Mouse (Mus musculus) cerebral cortex, adult 2 months (tissue): Measurements from ENCODE around the gene Sun2.

Source experiments
- WGBS: fragments of 180-500 bp; shearing (Covaris S2); methylation state at CpG from one replicate; pipeline ENCODE4 v1.1.7; 2018; 5-methylcytosine and 5-hydroxymethylcytosine counted together

Sun2 gene

DNA sequence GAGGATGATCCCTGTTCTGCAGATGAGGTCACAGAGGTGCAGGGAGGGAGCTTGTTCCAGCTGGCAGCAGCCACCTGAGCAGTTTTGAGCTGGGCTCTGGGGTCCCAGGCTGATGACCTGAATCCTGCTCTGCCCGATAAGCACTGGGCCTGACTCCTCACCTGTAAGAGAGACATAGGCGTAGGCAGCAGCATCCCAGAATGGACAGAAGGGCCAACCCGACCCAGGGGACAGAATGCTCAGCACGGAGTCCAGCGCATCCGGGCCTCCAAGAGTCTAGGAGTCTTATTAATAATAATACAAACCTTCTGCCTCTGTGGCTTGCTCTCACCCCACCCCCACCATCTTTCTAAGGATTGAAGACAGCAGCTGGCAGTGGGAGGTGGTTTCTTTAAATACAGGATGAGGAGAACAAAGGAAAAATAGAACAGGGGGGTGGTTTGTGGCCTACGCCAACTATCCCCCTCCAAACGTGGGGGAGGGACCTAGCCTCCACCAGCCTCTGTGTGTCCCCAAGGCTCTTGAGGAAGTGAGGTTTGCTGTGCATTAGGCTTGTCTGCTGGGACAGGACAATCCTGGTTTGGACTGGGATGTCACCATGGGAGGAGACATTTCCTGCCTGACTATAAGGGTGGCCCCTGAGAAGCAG, 13.8 kb upstream of the Sun2 start:
- WGBS: 47% methylated on average over 8 of the region's 8 CpGs

DNA sequence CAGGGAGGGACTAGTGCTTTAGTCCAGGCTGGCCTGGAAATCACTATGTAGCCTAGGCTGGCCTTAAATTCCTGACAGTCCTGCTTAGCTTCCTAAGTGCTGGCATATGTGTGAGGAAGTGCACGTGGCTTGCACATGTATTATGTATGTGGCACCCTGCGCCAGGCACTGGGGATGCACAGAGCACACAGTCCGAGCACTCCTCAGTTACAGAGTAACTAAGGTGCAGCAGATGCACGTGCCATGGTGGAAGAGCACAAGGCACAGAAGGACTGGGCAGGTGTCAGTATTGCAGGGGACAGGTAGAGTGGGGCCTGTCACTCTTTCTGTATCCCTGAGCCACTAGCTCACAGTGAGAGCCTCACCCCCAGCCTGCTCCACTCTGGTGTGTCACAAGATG, 12.8 kb upstream of the Sun2 start:
- 73% methylated on average over 4 of the region's 4 CpGs for WGBS

DNA sequence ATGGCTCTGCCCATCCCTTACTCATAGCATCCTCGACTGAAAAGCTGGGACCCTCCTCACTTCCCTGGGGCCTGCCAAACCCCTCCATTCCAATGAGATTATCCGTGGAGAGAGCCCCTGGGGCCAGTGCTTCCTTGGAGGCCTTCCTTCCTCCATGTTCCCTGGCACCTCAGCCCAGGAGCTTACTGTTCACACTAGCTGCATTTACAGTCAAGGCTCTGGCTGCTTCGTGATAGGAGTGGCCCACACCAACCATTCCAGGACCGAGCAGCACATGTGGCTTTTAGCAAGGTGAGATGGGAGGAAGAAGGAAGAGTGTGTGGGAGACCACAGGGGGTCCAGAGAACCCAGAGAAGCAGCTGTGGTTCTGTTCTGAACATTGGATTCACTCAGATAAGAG, 11.5 kb upstream of the Sun2 start:
- WGBS: 47% methylated on average over 4 of the region's 4 CpGs

DNA sequence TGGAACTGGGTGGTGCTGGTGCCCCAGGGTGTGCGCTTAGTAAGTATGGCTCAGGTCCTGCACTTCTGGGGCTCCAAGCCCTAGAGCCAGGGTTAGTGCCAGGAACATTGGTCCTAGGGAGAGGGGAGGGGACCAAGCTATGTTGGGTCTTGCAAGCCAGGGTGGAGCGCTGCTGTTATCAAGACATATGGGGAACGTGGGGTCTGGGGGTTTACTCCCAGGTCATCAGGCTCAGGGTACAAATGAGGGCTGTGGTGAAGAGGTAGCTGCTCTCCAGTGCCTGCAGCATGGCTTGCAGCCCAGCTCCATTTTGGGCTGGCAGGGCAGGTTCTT, 11.1 kb upstream of the Sun2 start:
- WGBS: 94% methylated on average over 3 of the region's 3 CpGs

DNA sequence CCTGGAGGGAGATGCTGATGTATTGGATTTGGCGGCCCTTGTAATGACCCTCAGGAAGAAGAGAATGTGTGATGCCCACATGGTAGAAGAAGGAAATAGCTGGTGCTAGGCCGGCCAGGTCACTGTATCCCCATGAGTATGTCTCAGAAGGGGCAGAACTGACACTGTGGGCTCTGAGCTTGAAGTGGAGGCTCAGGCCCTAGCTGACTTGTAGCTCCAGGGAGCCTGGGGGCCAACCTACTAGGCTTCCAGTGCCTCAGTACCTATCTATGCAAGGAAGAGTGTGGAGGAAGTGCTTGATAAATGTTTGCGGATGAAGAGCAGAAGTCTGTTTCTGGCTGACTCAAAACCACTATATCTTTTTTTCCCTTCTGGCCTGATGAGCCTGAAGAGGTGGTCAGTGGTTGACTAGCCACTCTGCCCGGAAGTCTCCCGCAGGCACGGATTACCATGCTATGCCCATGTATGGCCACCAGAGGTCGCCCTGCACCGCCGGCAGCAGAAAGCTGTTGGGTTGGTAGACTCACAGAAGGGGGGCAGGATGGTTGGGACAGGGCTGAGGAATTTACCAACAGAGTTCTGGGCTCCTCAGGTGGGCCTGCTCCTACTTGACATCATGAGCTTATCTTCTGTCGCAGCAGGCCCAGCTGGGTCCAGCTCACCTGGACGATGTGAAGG, 10.5 kb upstream of the Sun2 start:
- WGBS: 21% methylated on average over 11 of the region's 11 CpGs

DNA sequence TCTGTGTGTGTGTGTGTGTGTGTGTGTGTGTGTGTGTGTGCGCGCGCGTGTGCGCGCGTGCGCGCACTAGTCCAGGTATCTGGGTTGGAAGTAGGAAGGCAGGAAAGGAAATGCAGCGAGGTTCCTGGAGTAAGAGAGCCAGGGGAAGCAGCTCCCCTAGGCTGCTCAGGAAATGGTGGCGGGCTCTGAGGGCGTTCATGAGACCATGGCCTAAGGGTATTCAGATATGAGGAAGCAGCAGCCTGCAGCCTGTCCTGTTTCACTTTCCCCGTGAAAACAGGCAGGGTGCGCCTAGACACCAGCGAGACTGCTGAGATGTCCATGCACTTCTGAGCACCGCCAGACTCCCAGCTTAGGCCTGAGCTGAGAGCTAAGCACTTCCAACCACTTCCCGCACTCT, 9.4 kb upstream of the Sun2 start:
- 81% methylated on average over 17 of the region's 17 CpGs for WGBS

DNA sequence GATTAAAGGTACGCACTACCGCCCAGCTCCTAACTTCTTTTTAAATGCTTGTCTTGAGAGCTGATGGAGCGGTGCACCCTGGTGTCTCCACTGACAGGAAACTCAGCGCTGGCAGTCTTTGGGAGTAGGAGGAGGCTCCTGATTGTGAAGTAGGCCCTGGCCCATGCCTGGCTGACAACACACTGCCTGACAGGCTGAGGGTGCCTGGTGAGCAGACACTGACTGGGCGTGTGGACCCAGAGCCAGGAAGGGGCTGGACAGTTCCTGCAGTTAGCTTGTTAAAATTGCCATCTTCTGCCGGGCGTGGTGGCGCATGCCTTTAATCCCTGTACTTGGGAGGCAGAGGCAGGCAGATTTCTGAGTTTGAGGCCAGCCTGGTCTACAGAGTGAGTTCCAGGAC, 7.9 kb upstream of the Sun2 start:
- 88% methylated on average over 8 of the region's 8 CpGs for WGBS

DNA sequence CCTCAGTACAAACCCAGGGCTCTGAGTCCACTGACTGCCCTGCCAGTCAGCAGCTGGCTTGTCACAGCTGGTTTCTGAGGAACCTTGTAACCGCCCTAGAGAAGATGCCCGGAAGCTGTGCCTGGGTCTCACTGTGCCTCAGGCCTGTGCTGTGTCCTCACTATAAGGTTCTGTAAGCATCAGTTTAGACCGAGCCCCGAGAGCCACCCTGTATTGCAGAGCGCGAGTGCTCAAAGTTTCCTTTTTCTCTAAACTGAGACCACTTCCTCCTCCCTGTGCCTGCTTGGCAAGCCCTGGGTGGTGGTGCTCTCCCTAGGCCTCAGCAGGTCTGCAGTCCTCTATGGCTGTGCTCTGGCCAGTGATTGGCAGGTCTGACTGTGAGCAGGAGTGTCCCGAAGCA, 6.8 kb upstream of the Sun2 start:
- WGBS: 88% methylated on average over 7 of the region's 7 CpGs

DNA sequence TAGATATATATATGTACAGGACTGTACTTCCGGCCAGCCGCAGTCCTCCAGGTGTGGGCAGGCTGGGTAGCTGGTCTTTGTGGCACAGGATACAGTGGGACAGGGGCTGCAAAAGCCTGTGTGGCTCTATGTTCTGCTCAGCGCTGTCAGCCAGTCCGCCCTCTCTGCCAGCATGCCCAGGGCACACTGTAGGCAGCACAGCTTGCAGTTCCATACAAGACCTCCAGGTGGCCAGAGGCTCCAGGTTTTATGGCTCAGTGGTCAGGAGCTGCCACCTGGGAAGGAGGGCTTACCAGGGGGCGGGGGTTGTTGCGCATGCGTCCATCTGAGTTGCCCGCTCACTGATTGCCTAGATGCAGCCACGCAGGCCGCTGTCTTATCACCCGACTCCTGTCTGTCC, 5.7 kb upstream of the Sun2 start:
- 65% methylated on average over 11 of the region's 11 CpGs for WGBS

DNA sequence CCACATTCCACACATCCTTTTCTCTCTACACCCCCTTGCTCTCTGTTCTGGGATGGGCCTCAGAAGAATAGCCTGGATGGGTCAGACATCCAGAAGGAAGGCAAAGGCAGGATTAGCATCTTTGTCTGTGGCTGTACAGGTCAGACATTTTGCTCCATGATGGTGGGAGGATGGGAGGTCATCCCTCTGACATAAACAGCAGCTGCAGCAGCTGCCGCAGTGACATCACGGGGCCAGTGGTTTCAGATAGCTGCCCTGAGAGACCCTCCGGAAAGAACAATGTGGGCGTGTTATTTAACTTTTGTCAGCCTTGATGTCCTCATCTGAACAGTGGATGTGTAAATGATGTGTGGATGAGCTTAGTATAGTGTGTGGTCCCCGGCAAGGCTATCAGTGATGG, 3.5 kb upstream of the Sun2 start:
- 93% methylated on average over 5 of the region's 5 CpGs for WGBS

DNA sequence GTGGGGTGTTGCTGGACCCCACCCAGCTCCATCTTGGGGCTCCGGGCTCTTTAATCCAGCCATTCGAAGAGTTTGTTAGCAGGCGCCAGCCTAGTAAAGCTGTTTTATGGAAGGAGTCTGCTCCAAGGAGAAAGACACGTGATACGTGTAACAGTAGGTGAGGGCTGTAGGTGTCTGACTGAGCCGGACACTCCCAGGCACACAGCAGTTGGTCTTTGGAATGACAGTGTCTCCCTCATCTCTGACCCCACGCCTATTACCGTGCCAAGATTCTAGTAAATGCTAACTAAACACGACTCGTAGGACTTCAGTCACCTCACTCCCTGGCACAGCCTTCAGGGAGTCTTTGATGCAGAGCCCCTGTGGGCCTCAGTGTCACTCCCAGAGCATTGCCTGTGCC, 3.0 kb upstream of the Sun2 start:
- WGBS: 78% methylated on average over 10 of the region's 10 CpGs

DNA sequence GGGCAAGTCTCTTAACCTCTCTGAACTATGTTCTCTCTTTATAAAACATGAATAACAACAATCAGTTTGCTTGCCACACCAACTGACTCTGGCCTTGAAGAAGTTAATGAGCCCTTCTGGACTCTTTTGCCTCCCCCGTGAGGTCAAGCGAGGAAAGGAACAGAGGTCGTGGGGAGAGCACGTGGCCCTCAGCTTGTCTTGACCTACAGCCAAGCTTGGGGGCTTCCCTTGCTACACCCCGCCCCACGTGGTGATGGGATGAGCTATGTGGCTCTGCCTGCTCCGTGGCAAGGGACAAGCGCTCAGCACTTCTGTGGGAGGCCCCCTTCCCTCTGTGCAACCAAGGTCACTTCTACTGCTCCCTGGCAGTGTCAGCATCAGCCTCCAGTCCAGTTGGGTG, 2.4 kb upstream of the Sun2 start:
- WGBS: 77% methylated on average over 8 of the region's 8 CpGs

DNA sequence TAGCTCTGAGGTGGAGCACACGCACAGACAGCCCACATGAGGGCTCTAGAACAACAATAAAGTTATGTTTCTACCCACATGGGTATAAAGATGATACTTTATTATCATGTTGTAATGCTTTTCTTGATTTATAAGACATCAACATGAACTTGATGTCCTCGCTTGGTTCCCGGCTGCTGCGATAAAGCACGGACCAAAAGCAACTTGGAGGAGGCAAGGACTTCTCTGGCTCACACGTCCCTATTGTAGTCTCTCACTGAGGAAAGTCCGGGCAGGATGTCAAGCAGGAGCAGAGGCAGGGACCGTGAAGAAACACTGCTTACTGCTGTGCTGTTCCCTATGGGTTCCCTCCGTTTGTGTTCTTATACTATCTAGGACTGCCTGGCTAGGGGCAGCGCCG, 1.7 kb upstream of the Sun2 start:
- 90% methylated on average over 11 of the region's 11 CpGs for WGBS

DNA sequence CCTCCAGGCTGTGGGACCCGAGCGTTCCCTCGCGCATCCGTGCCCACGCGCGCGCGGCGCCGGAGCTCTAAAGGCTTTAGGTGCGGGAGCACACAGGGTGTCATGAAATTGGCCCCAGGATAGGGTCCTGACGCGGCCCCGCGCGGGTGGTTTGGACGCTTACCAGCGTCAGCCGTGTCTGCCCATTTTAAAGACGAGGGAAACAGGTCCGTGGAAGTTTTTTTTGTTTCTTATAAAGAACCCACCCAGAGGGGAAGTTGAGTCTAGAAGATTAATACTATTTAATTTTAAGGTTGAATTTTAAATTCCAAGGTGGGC, 329 bp upstream of the Sun2 start:
- WGBS: under 1% methylated on average over 23 of the region's 23 CpGs

DNA sequence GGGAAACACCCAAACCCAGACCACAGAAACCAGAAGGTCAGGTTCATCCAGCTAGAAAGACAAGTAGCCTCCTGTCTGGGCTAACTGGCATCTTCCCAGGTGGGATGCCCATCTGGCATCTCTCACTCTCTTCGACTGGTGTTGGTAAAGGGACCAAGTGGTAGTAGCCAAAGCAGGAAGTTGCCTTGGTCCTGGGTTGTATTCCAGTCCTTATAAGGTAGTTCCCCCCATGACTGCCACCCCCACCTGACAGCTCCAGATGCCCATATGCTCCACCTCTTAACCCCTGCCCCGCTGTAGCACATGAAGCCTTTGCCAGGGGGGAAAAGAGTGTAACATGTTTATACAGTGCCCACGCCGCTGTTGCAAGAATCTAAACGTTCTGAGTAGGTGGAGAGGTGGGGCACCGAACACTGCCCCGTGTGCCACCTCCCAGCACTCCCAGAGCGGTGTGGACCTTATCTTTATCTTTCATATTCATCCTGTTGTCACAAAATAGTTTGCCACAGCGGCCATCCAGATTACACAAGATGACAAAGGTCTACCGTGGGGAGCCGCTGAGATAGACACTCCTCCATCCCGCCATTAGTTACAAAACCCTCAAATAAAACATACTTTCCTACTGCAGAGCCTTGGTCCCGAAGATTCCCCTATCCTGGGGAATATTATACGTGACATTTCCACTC, 1.0 kb downstream of the Sun2 start:
- WGBS: 10% methylated on average over 14 of the region's 14 CpGs

DNA sequence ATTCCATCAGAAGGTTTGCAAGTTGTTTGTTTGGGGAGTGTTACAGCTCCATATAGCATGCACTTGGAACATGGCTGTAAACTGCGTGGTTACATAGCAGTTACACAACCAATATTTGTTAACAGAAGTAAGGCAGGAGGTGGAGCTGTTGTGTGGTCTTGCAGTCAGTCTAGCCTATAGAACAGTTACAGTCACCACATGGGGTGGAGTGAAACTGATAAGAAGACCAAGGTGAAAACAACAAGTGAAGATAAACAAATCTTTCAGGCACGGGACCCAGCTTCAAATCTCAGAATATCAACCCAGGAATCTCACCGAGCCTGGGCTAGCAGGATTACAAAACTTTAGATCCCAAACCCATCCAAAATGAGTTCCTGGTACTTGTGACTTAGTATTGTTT, 1.6 kb downstream of the Sun2 start:
- WGBS: 66% methylated on average over 3 of the region's 3 CpGs

DNA sequence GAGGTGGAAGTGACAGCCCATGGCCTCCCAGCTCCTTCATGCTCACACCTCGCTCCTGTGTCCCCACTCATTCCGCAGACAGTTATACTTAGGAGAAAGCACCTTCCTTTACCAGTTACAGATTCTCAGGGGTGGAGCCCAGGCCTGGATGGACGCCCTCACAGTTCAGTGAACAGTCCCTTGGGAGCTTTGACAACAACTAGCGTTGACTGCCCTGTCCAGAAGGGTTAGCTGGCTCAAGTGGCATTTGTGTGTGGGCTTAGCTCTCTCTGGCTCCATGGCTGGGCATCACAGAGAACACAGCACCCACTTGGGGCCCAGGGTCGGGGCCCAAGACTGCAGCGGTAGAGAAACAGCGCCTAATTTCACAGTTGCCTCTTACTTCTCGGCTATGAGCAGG, 8.0 kb downstream of the Sun2 start:
- WGBS: 79% methylated on average over 8 of the region's 8 CpGs

DNA sequence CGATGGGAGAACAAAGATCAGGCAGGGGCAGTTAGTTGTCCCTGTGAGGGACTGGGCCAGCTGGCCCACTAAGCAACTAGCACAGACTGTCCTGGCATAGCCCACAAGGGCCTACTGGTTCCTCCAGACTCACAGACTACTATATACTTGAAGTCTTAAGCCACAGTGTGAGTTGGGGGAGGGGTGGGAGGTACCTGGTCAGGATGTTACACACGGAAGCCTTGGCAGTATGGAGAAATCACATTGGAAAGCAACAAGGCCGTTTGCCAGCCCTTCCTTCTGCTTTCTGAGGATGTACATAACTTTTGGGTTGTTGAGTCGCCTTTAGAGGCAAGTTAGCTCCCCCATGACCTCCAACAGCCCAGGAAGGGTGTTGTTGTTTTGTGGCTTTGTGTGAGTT, 8.7 kb downstream of the Sun2 start:
- WGBS: 72% methylated on average over 4 of the region's 4 CpGs

DNA sequence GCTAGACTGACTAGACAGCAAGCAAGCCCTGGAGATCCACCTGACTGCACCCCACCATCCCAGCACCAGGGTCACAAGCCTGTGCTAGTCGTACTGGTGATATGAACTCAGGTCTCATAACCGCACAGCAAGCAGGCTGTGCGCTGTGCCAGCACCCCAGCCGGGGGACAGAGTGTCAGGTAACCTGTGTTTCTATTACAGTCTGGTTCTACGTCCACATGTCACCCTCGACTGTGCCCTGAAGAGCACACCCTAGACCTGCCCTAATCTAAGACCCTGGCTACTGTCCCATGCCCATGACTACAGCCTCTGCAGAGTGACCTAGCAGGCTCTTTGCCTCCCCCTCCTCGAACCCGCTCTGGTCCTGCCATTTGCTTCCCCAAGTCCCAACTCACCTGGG, 9.1 kb downstream of the Sun2 start:
- 96% methylated on average over 8 of the region's 8 CpGs for WGBS

DNA sequence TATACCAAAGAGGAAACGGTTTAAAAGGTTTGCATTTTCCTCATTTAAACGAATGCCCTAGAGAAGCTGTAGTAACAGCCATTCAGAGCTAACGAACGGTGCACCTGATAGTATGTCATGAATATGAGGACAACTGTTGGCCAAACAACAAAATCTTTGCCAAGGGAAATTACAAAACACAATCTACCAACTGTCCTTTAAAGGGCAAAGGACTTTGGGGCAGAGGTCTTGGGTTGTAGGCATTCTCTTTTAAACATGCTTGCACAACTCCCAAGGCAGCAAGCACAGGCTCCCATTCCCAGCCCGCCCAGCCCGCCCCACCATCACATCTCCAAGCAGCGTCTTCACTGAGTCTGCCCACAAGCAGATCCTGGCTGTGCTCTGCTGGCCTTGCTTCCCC, 10.8 kb downstream of the Sun2 start:
- 65% methylated on average over 7 of the region's 7 CpGs for WGBS

DNA sequence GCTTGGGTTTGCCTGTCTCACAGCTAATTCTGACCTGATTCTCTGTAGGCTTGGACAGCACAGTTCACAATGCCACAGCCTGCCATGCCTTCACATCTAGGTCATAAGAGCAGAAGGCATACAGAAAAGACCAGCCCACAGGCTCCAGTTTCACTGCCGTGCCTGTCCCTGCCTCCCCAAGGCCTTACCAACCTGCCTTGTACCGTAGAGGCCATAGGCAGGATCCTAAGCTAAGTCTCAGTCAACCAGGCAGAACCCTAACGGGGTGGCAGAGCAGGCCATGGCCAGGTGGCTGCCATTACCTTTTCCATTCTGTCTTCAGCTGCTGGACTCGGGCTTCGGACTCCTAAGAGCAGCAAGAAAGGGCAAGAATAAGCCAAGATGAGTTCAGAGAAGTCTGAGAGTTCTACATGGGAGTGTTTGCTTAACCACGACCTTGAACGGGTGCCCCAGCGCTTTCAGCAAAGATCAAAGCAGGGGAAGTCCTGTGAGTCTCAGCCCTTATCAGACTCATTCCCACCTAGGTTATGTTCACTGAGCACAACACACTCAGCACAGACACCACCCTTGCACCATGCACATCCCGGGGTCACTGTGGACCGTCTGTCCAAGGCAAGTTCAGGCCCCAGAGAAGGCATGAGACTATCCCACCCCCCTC, 13.5 kb downstream of the Sun2 start:
- 84% methylated on average over 10 of the region's 10 CpGs for WGBS

DNA sequence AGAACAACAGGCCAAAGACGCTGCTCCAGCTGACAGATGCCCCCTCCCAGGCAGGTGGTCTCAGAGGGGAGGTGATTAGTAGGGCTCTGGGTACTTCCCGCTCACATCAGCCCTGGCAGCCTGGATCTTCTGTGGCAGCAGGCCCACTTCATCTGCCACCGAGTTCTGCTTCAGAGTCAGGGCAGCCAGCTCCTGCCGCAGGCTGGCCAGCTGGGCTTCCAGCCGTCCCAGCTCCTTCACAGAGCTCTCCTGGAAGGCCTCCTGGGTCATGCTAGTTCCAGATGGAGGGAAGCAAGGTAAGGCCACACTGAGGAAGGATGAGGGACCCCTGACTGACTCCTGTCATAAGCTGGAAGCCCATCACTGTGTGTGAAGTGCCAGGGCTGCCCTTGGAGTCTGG, 14.0 kb downstream of the Sun2 start:
- 55% methylated on average over 5 of the region's 5 CpGs for WGBS

DNA sequence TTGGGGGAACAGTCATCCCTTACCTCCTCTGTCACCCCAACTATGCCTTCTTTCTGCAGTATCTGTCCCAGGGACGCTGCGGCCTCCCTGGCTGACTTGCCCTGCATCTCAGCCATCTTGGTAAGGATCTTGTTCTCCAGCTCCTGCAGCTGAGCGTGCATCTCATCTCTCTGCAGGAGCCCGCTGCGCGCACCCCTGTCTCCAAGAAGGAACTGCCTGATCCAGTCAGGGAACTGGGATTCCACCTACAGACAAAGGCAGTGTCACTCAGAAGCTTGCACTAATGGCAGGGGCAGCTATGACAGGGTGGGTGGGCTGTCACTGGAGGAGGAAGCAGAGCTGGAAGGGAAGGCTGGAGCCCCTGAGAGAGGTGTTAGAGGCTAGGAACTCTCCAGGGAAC, 14.5 kb downstream of the Sun2 start:
- 75% methylated on average over 6 of the region's 6 CpGs for WGBS
